Mouse (Mus musculus) cerebellum, postnatal 14 days (tissue): ENCODE results near the gene Anks6.
"Not testable (repeated sequence)": the region's sequence is repeated elsewhere in the genome, so short reads cannot be mapped to it uniquely, and the experiment has no call there.

Experiments used
- DNase-seq, 2 experiments: peaks; one replicate each; pipeline ENCODE4 v3.0.0; 2021; ENCODE audit warnings: mixed read lengths in 2 of 2

The Anks6 gene

DNA sequence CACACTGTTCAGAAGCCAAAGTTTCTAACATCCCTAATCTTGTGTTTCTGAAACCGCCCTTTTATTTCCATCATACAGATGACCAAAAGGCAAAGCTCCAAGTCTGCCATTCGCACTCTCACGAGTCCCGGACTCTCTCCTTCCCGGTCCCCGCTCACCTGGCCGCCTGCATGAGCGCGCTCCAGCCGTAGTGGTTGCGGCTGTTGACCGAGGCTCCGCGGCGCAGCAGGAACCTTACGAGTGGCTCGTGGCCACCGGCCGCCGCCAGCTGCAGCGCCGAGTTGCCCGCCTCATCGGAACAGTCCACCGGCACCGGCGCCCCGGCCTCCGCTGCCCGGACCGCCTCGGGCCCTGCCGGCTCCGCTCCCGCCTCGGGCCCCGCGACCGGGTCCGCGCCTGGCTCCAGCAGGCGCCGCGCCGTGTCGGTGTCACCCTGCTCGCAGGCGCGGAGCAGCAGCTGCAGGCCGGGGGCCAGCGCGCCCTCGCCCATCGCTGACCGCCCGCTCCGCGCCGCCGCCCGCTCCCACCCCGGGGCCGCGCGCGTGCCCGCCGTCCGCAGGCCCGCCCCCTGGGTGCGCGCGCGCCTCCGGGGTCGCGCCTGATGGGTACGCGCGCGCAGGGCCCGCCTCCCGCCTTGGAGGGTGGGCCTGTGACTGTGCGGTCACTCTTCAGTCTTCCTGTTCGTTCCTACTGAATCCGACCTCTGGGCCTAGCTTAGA, at the start of gene Anks6:
Gene Anks6, minus strand, starts transcription at position 637 of the 719 bp plus-strand sequence.
- DNase-seq = peak; percentile 86 to 89

GRCm38 (mm10) chr4:47103561-47103960, 46.3 kb upstream of the Anks6 start:
- peak; percentile 17 for DNase-seq

DNA sequence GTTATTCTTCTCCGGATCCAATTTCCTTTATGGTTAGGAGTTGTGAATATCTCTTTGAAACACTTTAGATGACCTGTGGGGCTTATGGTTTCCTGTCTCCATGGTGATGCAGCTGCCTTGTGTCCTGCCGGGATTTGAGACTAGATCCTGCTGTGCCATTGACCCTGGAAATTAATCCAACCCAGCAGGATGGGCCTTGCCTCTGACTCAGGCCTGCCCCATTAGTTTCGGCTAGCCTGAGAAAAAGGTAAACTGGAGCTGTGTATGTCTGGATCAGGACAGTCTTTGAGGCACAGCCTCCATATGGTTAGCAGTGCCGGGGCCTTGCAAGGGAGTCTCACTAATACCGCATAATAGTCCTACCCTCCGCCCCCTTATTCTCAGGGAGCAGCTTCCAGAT, 36.4 kb upstream of the Anks6 start:
- no peak for DNase-seq

GRCm38 (mm10) chr4:47093161-47093560, 35.9 kb upstream of the Anks6 start:
- DNase-seq = no peak

GRCm38 (mm10) chr4:47092387-47093021, 35.3 kb upstream of the Anks6 start:
- peak in 1 of 2 experiments; percentile 20 for DNase-seq

- DNase-seq = peak; percentile 21 to 24
These were observed 34.5 kb upstream of the Anks6 start, which contains the start of gene Galnt12 for GRCm38 (mm10) chr4:47091493-47092386. Gene Galnt12 (plus strand): TSS chr4:47091909.

DNA sequence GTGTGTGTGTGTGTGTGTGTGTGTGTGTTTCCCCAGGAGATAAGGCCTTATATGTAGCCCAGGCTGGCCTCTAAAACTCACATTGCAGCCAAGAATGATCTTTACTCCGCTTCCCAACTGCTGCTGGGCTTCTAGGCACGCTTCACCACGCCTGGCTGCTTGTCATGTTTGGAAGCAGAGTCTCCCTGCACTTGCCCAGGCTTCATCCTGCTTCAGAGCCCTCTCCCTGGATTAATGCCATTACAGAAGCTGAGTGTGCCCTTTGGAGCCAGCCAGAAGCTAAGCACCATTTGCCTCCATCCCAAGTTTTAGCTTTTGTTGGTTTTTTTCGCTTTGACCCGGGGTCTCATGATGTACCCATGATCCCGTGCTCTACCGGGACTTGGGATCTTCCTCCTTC, 31.4 kb upstream of the Anks6 start:
- peak; percentile 45 to 49 for DNase-seq

GRCm38 (mm10) chr4:47083824-47084223, 26.6 kb upstream of the Anks6 start:
- no peak for DNase-seq

DNA sequence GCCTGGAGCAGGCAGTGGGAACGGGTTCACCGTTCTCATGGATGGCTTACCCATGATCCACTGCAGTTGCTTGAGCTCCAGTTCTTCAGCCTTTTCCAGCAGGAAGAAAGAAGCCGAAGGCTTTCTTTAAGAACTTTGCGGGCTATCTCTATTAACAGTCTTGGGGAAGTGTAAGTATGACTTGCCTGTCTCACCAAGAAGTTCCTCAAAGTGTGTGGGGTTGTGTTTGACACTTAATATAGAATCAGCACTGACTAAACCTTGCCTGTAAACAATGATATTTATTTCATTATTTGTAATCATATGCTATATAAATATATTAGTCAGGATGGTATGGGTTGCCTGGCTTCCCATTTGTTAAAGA, 23.4 kb upstream of the Anks6 start:
- DNase-seq = no peak

DNA sequence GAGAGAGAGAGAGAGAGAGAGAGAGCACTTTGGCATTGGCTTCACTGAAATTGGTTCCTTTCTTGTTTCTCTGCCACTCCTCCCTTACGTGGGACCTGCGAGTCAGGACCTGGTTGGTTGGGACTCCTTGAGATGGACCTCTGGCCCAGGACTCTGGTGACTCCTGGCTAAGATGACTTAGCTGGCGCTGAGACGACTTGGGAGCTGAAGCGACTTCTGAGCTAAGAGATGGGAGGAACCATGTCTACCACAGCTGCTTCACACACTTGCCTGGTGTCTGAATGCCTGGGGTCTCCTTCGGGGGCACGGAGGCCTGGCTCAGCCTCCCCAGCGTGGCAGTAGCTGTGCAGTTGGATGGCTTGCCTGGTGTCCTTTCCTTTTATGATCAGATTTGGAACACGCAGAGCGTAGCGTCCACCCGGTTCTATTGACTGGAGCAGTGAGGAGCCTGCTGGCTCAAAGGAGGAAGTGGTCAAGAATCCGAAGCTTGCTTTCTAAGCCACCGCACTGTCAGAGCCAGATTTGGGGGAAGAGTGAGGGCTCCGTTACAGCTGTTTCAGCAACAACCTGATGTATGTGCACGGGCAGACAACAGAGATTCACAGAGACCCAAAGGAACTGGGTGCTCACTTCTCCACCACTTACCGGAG, 22.9 kb upstream of the Anks6 start:
- no peak for DNase-seq

GRCm38 (mm10) chr4:47075054-47075453, 17.8 kb upstream of the Anks6 start:
- DNase-seq = no peak

DNA sequence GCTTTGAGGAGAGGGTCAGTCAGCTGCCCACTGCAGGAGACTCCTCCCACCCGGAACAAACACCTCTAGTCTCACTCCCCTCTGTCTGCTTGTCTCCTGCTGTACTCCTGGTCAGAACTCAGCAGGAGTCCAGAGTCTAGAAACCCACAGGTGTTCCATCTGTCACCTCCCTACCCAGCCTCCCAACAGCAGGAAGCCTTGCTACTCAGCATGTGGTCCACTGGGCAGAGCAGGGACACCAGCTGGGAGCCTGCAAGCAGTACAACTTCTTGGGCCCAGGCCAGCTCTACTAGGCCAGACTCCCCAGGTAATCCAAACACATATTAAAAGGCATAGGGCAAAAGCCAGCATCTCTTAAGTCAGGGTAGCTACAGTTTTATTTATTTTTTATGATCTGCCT, 3.7 kb upstream of the Anks6 start:
- DNase-seq = peak in 1 of 2 experiments; percentile 42

DNA sequence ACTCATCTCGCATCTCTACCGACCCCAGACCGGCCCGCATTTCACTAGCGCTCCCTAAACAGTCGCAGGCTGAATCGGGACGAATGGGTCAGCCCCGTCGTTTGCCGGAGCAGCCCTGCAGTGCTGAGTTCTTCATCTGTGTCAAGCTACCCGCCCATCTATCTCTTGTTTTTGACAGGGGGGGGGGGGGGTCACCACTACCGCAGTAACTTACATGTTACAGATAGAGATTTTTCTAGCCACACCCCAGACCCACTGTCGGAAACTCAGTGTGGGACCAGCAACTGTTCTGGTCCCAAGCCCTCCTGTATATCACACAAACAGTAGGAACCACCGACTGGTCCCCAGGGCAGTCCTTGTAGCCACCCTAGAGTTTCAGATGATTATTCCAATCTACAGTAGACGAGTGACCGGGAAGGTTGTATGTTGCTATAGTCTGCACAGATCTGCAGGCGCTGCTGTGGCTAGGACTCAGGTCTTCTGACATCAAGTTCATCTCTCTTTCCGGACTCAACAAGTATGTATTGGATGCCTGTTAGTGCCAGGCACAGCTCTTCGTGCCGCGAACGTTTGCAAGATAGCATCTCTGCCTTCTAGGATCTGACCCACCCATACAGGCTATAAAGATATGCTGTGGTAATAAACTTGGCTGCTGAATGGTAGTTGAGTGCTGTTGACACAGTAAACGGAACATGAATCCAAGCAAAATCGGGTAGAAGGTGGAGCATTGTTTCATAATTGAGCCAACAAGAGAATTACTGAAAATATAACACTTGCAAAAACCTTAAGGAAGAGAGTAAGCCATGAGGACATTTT, 491 bp upstream of the Anks6 start:
- no peak for DNase-seq

DNA sequence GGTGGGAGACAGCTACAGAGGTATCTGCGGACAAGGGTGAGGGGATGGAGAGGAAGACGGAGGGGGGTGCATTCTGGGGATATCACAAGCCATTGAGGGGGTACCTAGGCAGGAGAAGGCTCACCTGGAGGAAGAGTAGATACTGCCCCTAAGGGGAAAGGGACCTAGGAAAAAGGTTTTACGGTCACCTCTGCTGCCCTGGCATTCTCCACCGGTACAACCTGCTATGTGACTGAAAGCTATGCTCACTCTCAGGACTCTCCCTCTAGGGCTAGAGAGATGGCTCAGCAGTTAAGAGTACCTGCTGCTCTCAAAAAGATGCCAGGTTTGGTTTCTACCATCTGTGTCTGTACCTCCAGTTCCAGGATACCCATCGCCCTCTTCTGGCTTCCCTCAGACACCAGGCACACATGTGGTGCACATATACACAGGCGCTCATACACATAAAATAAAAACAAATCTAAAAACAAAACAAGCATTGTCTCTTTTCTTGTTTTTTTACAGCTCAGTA, 1.6 kb downstream of the Anks6 start:
- peak in 1 of 2 experiments; percentile 33 for DNase-seq

- DNase-seq = not testable (repeated sequence)
These were observed 2.1 kb downstream of the Anks6 start for GRCm38 (mm10) chr4:47055170-47055569.

DNA sequence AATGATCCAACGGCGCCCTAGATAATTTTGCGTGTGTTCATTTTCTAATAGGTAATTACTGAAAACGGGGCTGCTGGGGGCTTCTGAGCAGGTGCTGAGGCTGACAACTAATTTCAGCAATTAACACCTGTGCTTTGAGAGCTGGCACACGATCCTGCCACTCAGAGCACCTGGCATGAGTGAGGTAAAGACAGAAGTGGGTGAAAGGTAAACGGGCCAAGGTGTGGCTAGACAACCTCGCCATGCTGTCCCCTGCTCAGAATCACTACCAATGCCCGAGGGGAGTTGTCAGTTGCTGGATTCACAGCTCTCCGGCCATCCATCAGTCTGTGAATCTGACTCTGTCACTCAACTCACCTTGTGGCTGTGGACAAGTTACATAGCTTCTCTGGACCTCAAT, 5.3 kb downstream of the Anks6 start:
- no peak for DNase-seq

- no peak for DNase-seq
These were observed 6.4 kb downstream of the Anks6 start for GRCm38 (mm10) chr4:47050642-47051381.

- DNase-seq = peak; percentile 96 to 97
These were observed 7.1 kb downstream of the Anks6 start for GRCm38 (mm10) chr4:47050167-47050566.

- DNase-seq = peak in 1 of 2 experiments; percentile 53
These were observed 8.0 kb downstream of the Anks6 start for GRCm38 (mm10) chr4:47049216-47049615.

- DNase-seq = no peak
These were observed 9.5 kb downstream of the Anks6 start for GRCm38 (mm10) chr4:47047765-47048164.

DNA sequence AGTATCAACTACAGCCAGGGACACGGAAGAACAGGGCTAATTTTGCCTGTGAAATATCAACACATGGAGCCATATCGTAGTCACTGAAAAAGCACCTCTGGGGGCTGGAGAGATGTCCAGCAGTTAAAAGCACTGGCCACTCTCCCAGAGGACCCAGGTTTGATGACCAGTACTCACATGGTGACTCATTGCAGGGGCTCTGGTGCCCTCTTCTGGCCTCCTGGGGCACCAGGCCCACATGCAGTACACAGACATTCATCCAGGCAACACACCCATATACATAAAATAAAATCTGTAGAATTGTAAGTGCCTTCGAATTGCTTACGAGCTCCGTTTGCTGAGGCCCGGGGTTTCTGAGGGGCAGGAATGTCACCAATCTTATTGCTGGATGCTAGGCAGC, 10.3 kb downstream of the Anks6 start:
- DNase-seq = no peak
